Mouse (Mus musculus) midbrain, embryonic 12.5 days (tissue): ENCODE measurements around the gene Lyzl4. TPM values are rescaled to one million over a fixed set of nuclear protein-coding genes. Genes with fewer than 3 reads are reported as not detected.

Experiments used
- polyA plus RNA-seq: library from polyadenylated mRNA; unstranded; fragments of >200 nt; fragmentation: Nextera tagmentation; extraction: Ambion mirVana; gene quantifications from 2 replicates; pipeline ENCODE4 v1.2.1, GENCODE M21; 2016

The Lyzl4 gene
- polyA plus RNA-seq, 1 experiment from 2014 or later: not detected

Other genes starting within 250 kb of the Lyzl4 start
- 8.1 and 10.3 TPM in 2 replicates for gene Cck, start 146.4 kb downstream of the Lyzl4 start, polyA plus RNA-seq
- gene Vipr1, start 620 bp upstream of the Lyzl4 start, polyA plus RNA-seq: 0.18 and 0.26 TPM in 2 replicates
- 25.9 and 29.5 TPM in 2 replicates for gene Sec22c, start 63.4 kb upstream of the Lyzl4 start, polyA plus RNA-seq
- gene Ss18l2, start 68.2 kb upstream of the Lyzl4 start, polyA plus RNA-seq: 107 TPM in 2 replicates
- gene Nktr, start 77.1 kb upstream of the Lyzl4 start, polyA plus RNA-seq: 73.6 and 75.3 TPM in 2 replicates
- gene Zfp651, start 117.2 kb upstream of the Lyzl4 start, polyA plus RNA-seq: 10.9 and 13.3 TPM in 2 replicates
- 0.14 TPM in 1 of 2 replicates, not detected in the other for gene Klhl40, start 135.5 kb upstream of the Lyzl4 start, polyA plus RNA-seq
- gene Hhatl, start 150.4 kb upstream of the Lyzl4 start, polyA plus RNA-seq: not detected in 2 replicates
- gene Ccdc13, start 197.4 kb upstream of the Lyzl4 start, polyA plus RNA-seq: 3.2 and 4.3 TPM in 2 replicates
- 142 TPM in 2 replicates for gene Higd1a, start 216.3 kb upstream of the Lyzl4 start, polyA plus RNA-seq